Mouse (Mus musculus) cerebellum, adult 2 months (tissue): Measurements from ENCODE around the gene Ak8.

Experiments
- CTCF ChIP-seq: fragments of 200-500 bp; IDR thresholded peaks from 2 replicates; pipeline ENCODE4 v1.5.1; 2011; ENCODE audit warnings: low read depth, mild to moderate bottlenecking, control low read depth, low read length, moderate library complexity, borderline replicate concordance; ENCODE audit not compliant: insufficient read depth
- POLR2A ChIP-seq: fragments of 200-500 bp; IDR thresholded peaks from 2 replicates; pipeline ENCODE4 v1.6.1; 2011; ENCODE audit warnings: low read length, control low read depth, borderline replicate concordance; ENCODE audit not compliant: insufficient read depth

DNA sequence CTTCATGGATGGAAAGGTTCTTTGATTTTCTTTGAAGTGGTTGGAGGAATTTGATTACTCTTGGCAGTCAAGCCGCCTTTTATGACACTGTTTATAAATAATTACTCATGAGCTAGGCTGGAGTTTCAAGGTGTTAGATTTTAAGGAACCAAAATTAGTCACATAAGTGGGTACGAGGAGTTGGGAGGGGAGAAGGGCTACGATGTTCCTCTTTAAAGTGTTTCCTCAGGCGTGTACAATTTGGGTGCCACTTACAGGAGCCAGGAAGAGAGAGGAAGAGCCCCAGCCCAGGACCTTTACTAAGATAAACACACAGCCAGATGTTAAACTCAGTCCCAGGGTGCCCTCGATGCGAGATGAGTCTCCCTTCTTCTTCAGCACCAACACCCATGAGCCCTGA lies 6.8 kb downstream of the Ak8 start:
- TF ChIP-seq CTCF, result no peak
- TF ChIP-seq POLR2A, result no peak
